Mouse (Mus musculus): ENCODE results near the gene Wbp2nl.

DNA sequence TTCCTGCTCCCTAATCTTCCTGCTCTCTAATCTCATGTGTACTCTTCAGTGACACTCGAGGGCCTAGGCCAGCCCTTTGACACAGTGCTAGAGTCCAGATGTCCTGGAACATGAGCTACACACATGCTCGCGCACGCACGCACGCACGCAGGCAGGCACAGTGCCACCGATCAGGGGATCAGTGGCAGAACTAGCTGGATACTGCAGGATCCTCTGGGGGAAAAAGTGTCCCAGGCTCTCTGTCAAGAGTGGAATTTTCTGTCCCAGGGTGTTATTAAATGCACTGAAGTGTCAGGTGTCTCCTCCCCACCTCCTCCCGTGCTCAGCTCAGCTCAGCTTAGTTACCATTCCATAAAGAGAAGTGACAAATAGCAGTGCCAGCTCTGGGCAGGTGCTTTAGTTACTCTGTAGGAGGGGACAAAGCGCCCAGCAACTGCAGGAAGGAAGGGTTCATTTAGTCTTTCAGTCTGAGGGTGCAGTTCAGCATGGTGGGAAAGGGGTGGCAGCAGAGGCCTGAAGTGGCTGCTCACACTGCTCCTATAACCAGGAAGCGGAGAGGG is 62.8 kb downstream of the Wbp2nl start:
- no peak for TF ChIP-seq POLR2AphosphoS5 (IDR thresholded peaks at IDR 0.05; ENCODE audit: insufficient replicate concordance, low read depth, low read length)
- TF ChIP-seq CTCF (IDR thresholded peaks at IDR 0.05; ENCODE audit: low read depth, low read length): no peak

All from G1E (cell line).